Mouse (Mus musculus) splenic B cell, adult 2 months (primary cell): ENCODE results near the gene March8.
"Not testable (repeated sequence)": the region's sequence is repeated elsewhere in the genome, so short reads cannot be mapped to it uniquely, and the experiment has no call there.

Experiments
- DNase-seq: peaks from one replicate; pipeline ENCODE4 v3.0.0-alpha.2; 2011; ENCODE audit warnings: low read depth, low spot score
- H3K27me3 ChIP-seq: 2 replicates; pipeline ENCODE4 v1.6.1; 2012; ENCODE audit warnings: mild to moderate bottlenecking, low read length, moderate library complexity, mixed read lengths; ENCODE audit not compliant: control insufficient read depth, poor library complexity, insufficient read depth, severe bottlenecking
- H3K36me3 ChIP-seq: 2 replicates; pipeline ENCODE4 v1.6.1; 2012; ENCODE audit warnings: mild to moderate bottlenecking, low read length, moderate library complexity, mixed read lengths; ENCODE audit not compliant: control insufficient read depth, poor library complexity, insufficient read depth, severe bottlenecking

Gene March8

GRCm38 (mm10) chr6:116337835-116338501, at the start of gene March8:
March8 (plus strand) TSS chr6:116338024.
- H3K27me3 ChIP-seq = no peaks in the 10 kb centered on the region
- DNase-seq = peak; percentile 55
- no peaks in the 10 kb centered on the region for H3K36me3 ChIP-seq

GRCm38 (mm10) chr6:116311411-116311810, 26.4 kb upstream of the March8 start:
- H3K27me3 ChIP-seq = no peaks in the 10 kb centered on the region
- DNase-seq = no peak
- no peaks in the 10 kb centered on the region for H3K36me3 ChIP-seq

GRCm38 (mm10) chr6:116319259-116319658, 18.6 kb upstream of the March8 start:
- H3K36me3 ChIP-seq = no peaks in the 10 kb centered on the region
- H3K27me3 ChIP-seq = no peaks in the 10 kb centered on the region
- DNase-seq = no peak

GRCm38 (mm10) chr6:116326641-116327040, 11.2 kb upstream of the March8 start:
- Histone ChIP-seq H3K36me3 (no peaks in the 10 kb centered on the region), H3K27me3 (no peaks in the 10 kb centered on the region; the same call in 1 of the 2 replicates)
- no peak for DNase-seq

GRCm38 (mm10) chr6:116331396-116331795, 6.4 kb upstream of the March8 start:
- no peaks in the 10 kb centered on the region for H3K27me3 ChIP-seq
- H3K36me3 ChIP-seq = no peaks in the 10 kb centered on the region
- no peak for DNase-seq

- DNase-seq = no peak
- no peaks in the 10 kb centered on the region for H3K27me3 ChIP-seq
- H3K36me3 ChIP-seq = no peaks in the 10 kb centered on the region
These were observed 374 bp upstream of the March8 start for GRCm38 (mm10) chr6:116337466-116337834.

GRCm38 (mm10) chr6:116338520-116338919, 696 bp downstream of the March8 start:
- no peaks in the 10 kb centered on the region for H3K36me3 ChIP-seq
- DNase-seq = no peak
- H3K27me3 ChIP-seq = no peaks in the 10 kb centered on the region

- DNase-seq = no peak
- no peaks in the 10 kb centered on the region for H3K27me3 ChIP-seq
- no peaks in the 10 kb centered on the region for H3K36me3 ChIP-seq
These were observed 1.3 kb downstream of the March8 start for GRCm38 (mm10) chr6:116339088-116339487.

GRCm38 (mm10) chr6:116340521-116340920, 2.7 kb downstream of the March8 start:
- Histone ChIP-seq H3K27me3 (no peaks in the 10 kb centered on the region), H3K36me3 (no peaks in the 10 kb centered on the region)
- no peak for DNase-seq

- H3K36me3 ChIP-seq = no peaks in the 10 kb centered on the region
- DNase-seq = no peak
These were observed 10.1 kb downstream of the March8 start for GRCm38 (mm10) chr6:116347953-116348352.

GRCm38 (mm10) chr6:116349997-116350396, 12.2 kb downstream of the March8 start:
- no peaks in the 10 kb centered on the region for H3K36me3 ChIP-seq
- no peak for DNase-seq

More at GRCm38 (mm10) chr6:116347953-116348352, 10.1 kb downstream of the March8 start:
- no peaks in the 10 kb centered on the region for H3K27me3 ChIP-seq

GRCm38 (mm10) chr6:116350643-116351042, 12.8 kb downstream of the March8 start:
- Histone ChIP-seq H3K27me3 (no peaks in the 10 kb centered on the region), H3K36me3 (no peaks in the 10 kb centered on the region)
- DNase-seq = no peak

More at GRCm38 (mm10) chr6:116349997-116350396, 12.2 kb downstream of the March8 start:
- H3K27me3 ChIP-seq = no peaks in the 10 kb centered on the region

- Histone ChIP-seq H3K27me3 (no peaks in the 10 kb centered on the region), H3K36me3 (no peaks in the 10 kb centered on the region)
- DNase-seq = no peak
These were observed 13.7 kb downstream of the March8 start for GRCm38 (mm10) chr6:116351534-116351933.

GRCm38 (mm10) chr6:116353428-116353827, 15.6 kb downstream of the March8 start:
- DNase-seq = no peak
- Histone ChIP-seq H3K27me3 (no peaks in the 10 kb centered on the region), H3K36me3 (no peaks in the 10 kb centered on the region)

- not testable (repeated sequence) for H3K36me3 ChIP-seq, H3K27me3 ChIP-seq, DNase-seq
These were observed 18.6 kb downstream of the March8 start for GRCm38 (mm10) chr6:116356311-116356947.
